Mouse (Mus musculus) monocyte, adult 5-6 weeks (primary cell): ENCODE results near the gene Mboat2. TPM values are rescaled to one million over a fixed set of nuclear protein-coding genes. Genes with fewer than 3 reads are reported as not detected.

ENCODE experiments used
- ATAC-seq: fragments of 153-309, 156-312 bp; replicated peaks from 2 replicates; pipeline ENCODE4 v1.8.0; 2017; ENCODE audit warnings: mild to moderate bottlenecking; ENCODE audit not compliant: low TSS enrichment, insufficient number of reproducible peaks, severe bottlenecking, poor library complexity, low FRiP score
- total RNA-seq: library from RNA; stranded (forward); fragments of 200-1000, 200-491, 200-594 nt; gene quantifications from 3 replicates; pipeline ENCODE4 v1.2.3, GENCODE M21; 2017

The Mboat2 gene
- total RNA-seq, 1 experiment from 2014 or later: 3.0 TPM

GRCm38 (mm10) chr12:24966046-24966445 lies 135.4 kb downstream of the Mboat2 start:
- no peak for ATAC-seq

DNA sequence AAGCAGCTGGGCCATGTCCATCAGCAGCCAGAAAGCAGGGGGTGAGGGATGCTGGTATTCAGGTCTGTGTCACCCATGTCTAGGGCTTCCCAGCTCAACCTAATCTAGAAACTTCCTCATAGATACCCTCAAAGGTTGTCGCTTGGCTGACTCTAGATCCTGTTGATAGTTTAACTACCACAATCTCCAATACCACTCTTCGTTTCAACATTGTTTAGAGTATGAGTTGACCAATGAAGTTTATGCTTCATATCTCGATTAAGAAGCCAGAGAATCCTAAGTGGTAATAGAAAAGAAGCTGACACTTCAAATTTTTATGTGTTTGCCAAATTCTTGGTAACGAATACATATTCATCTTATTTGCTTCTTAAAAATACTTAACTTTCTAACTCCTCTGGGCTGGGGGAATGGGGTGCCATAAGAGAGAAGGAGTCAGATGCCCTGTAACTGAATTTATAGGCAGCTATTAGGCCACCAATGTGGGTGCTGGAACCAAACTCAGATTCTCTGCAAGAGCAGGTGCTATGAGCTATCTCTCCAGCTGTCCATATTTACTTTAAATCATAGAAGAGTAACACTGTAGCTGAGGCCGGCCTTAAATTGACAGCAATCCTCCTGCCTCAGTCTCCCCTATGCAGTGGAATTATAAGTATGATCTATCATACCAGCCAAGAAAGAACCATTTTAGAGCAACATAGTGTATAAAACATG lies 141.0 kb downstream of the Mboat2 start:
- no peak for ATAC-seq

DNA sequence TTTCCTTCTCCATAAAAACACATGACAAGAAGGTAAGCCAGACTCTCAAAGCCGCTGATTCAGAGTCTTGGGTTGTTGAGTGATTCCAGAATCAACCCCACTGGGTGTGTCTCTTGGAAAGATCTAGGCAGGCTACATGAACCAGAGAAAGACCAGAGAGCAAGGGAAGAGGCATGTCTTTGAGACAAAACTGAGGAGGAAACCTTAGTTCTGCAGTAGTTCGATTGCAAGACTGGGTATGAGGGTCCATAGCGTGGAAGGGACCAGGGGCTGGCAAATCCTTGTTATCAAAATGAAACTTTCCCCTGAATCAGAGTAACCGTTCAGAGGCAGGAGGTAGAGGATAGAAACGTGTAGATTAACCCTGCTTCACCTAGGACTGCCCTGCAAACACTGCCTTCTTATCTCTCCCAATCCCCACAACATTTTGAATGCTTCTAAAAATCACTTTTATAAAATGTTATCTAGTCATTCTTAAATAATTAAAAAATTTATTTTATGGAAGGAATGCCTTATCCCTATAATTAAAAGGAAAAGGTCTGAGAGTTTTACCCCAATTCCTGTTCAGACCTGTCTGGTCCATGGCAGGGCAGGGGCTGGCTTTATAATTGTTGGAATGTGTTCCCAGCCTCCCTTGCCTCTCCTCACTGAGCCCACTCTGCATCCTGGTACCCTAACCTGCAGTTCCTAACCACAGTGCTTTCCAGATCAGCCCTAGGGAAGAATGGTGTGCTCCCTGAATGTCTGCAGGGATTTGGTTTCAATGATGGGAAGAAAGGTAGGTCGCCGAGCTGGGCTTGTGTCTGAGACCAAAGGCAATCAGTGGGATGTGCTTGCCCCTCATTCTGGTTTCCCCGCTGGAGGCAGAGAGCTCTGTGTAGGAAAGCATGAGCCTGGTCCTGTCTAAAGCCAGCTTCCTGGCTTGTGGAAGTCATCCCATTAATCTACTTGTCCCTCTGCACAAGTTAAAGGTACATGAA lies 142.0 kb downstream of the Mboat2 start:
- ATAC-seq: no peak

DNA sequence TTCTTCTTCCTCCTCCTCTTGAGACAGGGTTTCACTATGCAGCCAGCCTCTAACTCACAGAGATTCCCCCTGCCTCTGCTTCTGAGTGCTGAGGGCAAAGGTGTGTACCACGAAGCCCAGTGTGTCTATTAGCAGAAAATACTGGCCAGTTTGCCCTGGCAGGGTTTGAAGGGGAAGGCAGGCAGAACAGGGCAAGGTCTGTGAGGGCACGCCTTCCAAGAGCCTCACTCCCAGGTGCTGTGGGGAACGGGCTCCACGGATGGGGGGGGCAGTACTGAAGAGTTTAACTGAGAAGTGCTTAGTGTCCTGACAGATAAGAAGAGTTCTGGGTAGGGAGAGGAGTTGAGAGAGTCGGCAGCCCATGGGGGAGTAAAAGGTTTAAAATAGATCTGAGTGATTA lies 142.9 kb downstream of the Mboat2 start:
- no peak for ATAC-seq

GRCm38 (mm10) chr12:24974446-24975114 lies 143.9 kb downstream of the Mboat2 start, which contains the start of gene Kidins220:
Gene Kidins220 (plus strand): TSS chr12:24974925.
- peak; percentile 94 for ATAC-seq

DNA sequence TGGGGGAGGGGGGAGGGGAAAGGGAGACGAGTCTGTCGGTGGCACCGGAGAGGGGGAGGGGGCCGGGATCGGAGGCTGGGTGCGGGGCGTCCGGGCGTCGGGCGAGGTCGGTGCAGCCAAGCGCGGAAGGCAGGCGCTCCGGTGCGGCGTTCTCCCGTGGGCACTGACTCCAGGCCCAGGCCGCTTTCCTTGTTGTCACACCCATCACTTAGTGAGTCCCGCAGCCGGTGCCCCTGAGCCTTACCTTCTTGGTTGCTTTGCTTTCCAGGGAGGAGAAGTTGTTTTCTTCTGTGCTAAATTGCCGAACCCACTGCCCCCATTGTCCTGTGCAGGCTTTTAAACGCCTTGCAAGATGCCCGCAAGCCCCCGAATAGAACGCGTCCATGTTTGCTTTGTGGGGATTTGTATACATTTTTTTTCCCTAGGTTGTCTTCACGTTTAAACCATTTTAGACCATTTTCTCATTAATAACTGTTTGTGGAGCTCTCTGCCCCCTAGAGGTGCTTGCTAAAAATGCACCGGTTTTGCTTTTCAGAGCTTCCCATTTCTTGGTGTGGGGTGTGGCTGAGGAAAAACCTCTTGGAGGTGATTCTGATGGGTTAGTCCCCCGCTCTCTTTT lies 144.5 kb downstream of the Mboat2 start:
- ATAC-seq: peak; percentile 37

DNA sequence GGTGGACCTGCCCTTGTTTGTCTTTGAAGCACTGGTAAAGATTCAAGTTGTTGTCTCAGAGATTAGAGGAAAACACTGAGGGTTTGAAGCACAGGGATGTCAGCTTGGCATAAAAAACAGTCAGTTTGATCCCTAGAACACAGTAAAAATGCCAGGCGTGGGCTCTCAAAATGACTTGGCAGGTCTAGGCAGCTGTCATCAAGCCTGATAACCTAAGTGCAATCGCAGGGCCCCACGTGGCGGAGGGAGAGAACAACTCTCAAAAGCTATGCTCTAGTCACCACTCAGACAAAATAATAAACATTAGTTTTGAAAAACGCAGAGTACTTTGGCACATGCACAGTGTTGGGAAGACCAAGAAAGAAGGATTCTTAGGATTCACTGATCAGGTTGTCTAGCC lies 154.5 kb downstream of the Mboat2 start:
- ATAC-seq: no peak

DNA sequence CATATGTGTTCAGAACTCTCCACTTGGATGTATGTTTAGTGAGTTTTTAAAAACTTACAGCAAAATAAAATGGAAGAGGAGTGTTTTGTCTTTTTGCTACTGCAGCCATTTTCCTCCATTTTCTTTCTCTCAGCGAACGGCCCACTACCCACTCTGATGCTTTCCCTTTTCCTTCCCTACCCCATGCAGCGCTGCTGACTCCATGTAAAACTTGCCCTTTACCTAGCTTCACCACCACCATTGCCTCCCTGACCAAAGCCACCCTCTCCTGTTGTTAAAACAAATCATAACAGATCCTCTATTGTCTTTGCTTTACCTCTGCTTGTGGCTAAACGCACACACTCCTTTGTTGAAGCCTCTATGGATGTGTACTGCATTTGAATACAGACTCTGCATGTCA lies 164.7 kb downstream of the Mboat2 start:
- ATAC-seq: no peak

- ATAC-seq: no peak
These were observed 174.7 kb downstream of the Mboat2 start for GRCm38 (mm10) chr12:25005350-25005749.

- no peak for ATAC-seq
These were observed 179.3 kb downstream of the Mboat2 start for GRCm38 (mm10) chr12:25009957-25010356.

- no peak for ATAC-seq
These were observed 179.7 kb downstream of the Mboat2 start for GRCm38 (mm10) chr12:25010416-25010815.

DNA sequence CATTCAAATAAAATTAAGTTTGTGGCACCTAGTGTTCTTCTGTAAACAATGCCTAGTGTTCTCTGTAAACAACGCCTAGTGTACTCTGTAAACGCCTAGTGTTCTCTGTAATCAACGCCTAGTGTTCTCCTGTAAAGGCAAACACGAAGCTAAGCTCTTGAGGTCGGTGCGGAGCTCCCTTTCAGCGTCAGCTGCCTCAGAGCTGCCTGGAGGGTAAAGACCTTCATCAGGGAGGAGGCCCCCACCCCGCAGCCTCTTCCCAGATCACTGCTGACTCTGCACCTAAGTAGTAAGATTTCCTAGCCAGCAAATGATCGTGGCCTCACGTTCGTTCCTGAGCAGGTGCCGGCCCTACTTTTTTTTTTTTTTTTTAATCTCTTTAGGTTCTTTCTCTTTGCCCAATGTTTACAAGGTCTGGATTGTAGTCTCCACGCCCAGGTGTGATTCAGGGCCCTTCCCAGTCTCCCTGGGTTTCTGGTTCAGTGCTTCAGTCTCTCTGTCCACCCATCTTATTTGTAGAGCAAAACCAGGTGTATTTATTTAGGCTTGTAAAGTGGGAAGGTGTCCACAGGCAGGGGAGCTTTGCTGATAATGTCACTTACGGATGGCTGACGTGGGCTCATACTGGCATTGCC lies 181.2 kb downstream of the Mboat2 start:
- no peak for ATAC-seq

- no peak for ATAC-seq
These were observed 182.2 kb downstream of the Mboat2 start for GRCm38 (mm10) chr12:25012555-25013540.

Other genes starting within 250 kb of the Mboat2 start
- gene Klf11, start 179.6 kb upstream of the Mboat2 start, total RNA-seq: 27.5 to 35.9 TPM (median 31.5 TPM) in 3 replicates
- gene Cys1, start 149.1 kb upstream of the Mboat2 start, total RNA-seq: not detected in 3 replicates
- gene Rrm2, start 122.6 kb upstream of the Mboat2 start, total RNA-seq: 5.4 to 11.1 TPM (median 6.5 TPM) in 3 replicates
- 66.5 to 142 TPM (median 122 TPM) in 3 replicates for gene Kidins220, start 144.0 kb downstream of the Mboat2 start, total RNA-seq